Mouse (Mus musculus): ENCODE data around the gene Npas3. TPM values are rescaled to one million over a fixed set of nuclear protein-coding genes. Genes with fewer than 3 reads are reported as not detected.

Npas3 gene
- polyA plus RNA-seq, 1 experiment from 2014 or later = 25.9 TPM

- DNase-seq (ENCODE audit: low spot score) (no peak), ATAC-seq (ENCODE audit: low FRiP score) (no peak)
- Histone ChIP-seq H3K9me3 (ENCODE audit: control insufficient read depth, low read length) (no peaks in the 10 kb centered on the region), H3K27ac (no peak overlapping the region), H3K9ac (no peak overlapping the region), H3K36me3 (replicated peaks; ENCODE audit: control insufficient read depth, insufficient read depth) (no peaks in the 10 kb centered on the region), H3K4me3 (replicated peaks; ENCODE audit: low read length) (no peak overlapping the region), H3K4me1 (replicated peaks; ENCODE audit: control insufficient read depth, insufficient read depth, low read length) (no peaks in the 10 kb centered on the region), H3K4me2 (replicated peaks) (no peak overlapping the region), H3K27me3 (ENCODE audit: control insufficient read depth, insufficient read depth, low read length) (no peaks in the 10 kb centered on the region)
- 46% methylated on average over 8 of the region's 8 CpGs for WGBS
Observed at GRCm38 (mm10) chr12:54093729-54094128, 845.3 kb downstream of the Npas3 start.

- WGBS = 84% methylated on average over 2 of the region's 2 CpGs
- Histone ChIP-seq H3K27ac (no peak overlapping the region), H3K4me3 (replicated peaks; ENCODE audit: low read length) (no peak overlapping the region), H3K4me1 (replicated peaks; ENCODE audit: control insufficient read depth, insufficient read depth, low read length) (no peaks in the 10 kb centered on the region), H3K27me3 (ENCODE audit: control insufficient read depth, insufficient read depth, low read length) (no peaks in the 10 kb centered on the region), H3K9me3 (ENCODE audit: control insufficient read depth, low read length) (no peaks in the 10 kb centered on the region), H3K4me2 (replicated peaks) (no peak overlapping the region), H3K9ac (no peak overlapping the region), H3K36me3 (replicated peaks; ENCODE audit: control insufficient read depth, insufficient read depth) (no peaks in the 10 kb centered on the region)
- no peak for DNase-seq (ENCODE audit: low spot score)
- ATAC-seq (ENCODE audit: low FRiP score) = no peak
Observed at GRCm38 (mm10) chr12:54096492-54096891, 848.0 kb downstream of the Npas3 start.

GRCm38 (mm10) chr12:54098136-54098535 is 849.7 kb downstream of the Npas3 start:
- H3K4me3 ChIP-seq (replicated peaks; ENCODE audit: low read length) = no peak overlapping the region
- no peak for ATAC-seq (ENCODE audit: low FRiP score)
- no peaks in the 10 kb centered on the region for H3K27me3 ChIP-seq (ENCODE audit: control insufficient read depth, insufficient read depth, low read length)
- 63% methylated on average over 6 of the region's 6 CpGs for WGBS
- no peak overlapping the region for H3K9ac ChIP-seq
- H3K9me3 ChIP-seq (ENCODE audit: control insufficient read depth, low read length) = no peaks in the 10 kb centered on the region
- no peaks in the 10 kb centered on the region for H3K4me1 ChIP-seq (replicated peaks; ENCODE audit: control insufficient read depth, insufficient read depth, low read length)
- DNase-seq (ENCODE audit: low spot score) = no peak
- no peak overlapping the region for H3K27ac ChIP-seq
- H3K4me2 ChIP-seq (replicated peaks) = no peak overlapping the region
- no peaks in the 10 kb centered on the region for H3K36me3 ChIP-seq (replicated peaks; ENCODE audit: control insufficient read depth, insufficient read depth)

GRCm38 (mm10) chr12:54098785-54099184 is 850.3 kb downstream of the Npas3 start:
- no peaks in the 10 kb centered on the region for H3K36me3 ChIP-seq (replicated peaks; ENCODE audit: control insufficient read depth, insufficient read depth)
- H3K9ac ChIP-seq = no peak overlapping the region
- DNase-seq (ENCODE audit: low spot score) (peak; percentile 79), ATAC-seq (ENCODE audit: low FRiP score) (no peak)
- no peak overlapping the region for H3K4me3 ChIP-seq (replicated peaks; ENCODE audit: low read length)
- no peaks in the 10 kb centered on the region for H3K27me3 ChIP-seq (ENCODE audit: control insufficient read depth, insufficient read depth, low read length)
- H3K9me3 ChIP-seq (ENCODE audit: control insufficient read depth, low read length) = no peaks in the 10 kb centered on the region
- no peak overlapping the region for H3K27ac ChIP-seq
- WGBS = 12% methylated on average over 6 of the region's 6 CpGs
- H3K4me2 ChIP-seq (replicated peaks) = no peak overlapping the region
- H3K4me1 ChIP-seq (replicated peaks; ENCODE audit: control insufficient read depth, insufficient read depth, low read length) = no peaks in the 10 kb centered on the region

GRCm38 (mm10) chr12:54099458-54099857 is 851.0 kb downstream of the Npas3 start:
- Histone ChIP-seq H3K9me3 (ENCODE audit: control insufficient read depth, low read length) (no peaks in the 10 kb centered on the region), H3K27me3 (ENCODE audit: control insufficient read depth, insufficient read depth, low read length) (no peaks in the 10 kb centered on the region), H3K27ac (no peak overlapping the region), H3K9ac (no peak overlapping the region), H3K4me2 (replicated peaks) (no peak overlapping the region), H3K36me3 (replicated peaks; ENCODE audit: control insufficient read depth, insufficient read depth) (no peaks in the 10 kb centered on the region), H3K4me1 (replicated peaks; ENCODE audit: control insufficient read depth, insufficient read depth, low read length) (no peaks in the 10 kb centered on the region), H3K4me3 (replicated peaks; ENCODE audit: low read length) (no peak overlapping the region)
- ATAC-seq (ENCODE audit: low FRiP score) = no peak
- DNase-seq (ENCODE audit: low spot score) = no peak
- WGBS = 95% methylated on average over 3 of the region's 3 CpGs

GRCm38 (mm10) chr12:54101307-54101870 is 852.9 kb downstream of the Npas3 start:
- H3K27ac ChIP-seq = no peak overlapping the region
- no peak for DNase-seq (ENCODE audit: low spot score)
- 79% methylated on average over 4 of the region's 5 CpGs for WGBS
- H3K27me3 ChIP-seq (ENCODE audit: control insufficient read depth, insufficient read depth, low read length) = no peaks in the 10 kb centered on the region
- H3K4me2 ChIP-seq (replicated peaks) = no peak overlapping the region
- H3K4me3 ChIP-seq (replicated peaks; ENCODE audit: low read length) = no peak overlapping the region
- no peak for ATAC-seq (ENCODE audit: low FRiP score)
- no peak overlapping the region for H3K9ac ChIP-seq
- H3K9me3 ChIP-seq (ENCODE audit: control insufficient read depth, low read length) = no peaks in the 10 kb centered on the region
- no peaks in the 10 kb centered on the region for H3K36me3 ChIP-seq (replicated peaks; ENCODE audit: control insufficient read depth, insufficient read depth)
- no peaks in the 10 kb centered on the region for H3K4me1 ChIP-seq (replicated peaks; ENCODE audit: control insufficient read depth, insufficient read depth, low read length)

GRCm38 (mm10) chr12:54102500-54102899 is 854.0 kb downstream of the Npas3 start:
- WGBS = 62% methylated on average over 6 of the region's 6 CpGs
- no peak overlapping the region for H3K9ac ChIP-seq
- H3K9me3 ChIP-seq (ENCODE audit: control insufficient read depth, low read length) = no peaks in the 10 kb centered on the region
- no peak for ATAC-seq (ENCODE audit: low FRiP score)
- no peak overlapping the region for H3K27ac ChIP-seq
- no peaks in the 10 kb centered on the region for H3K27me3 ChIP-seq (ENCODE audit: control insufficient read depth, insufficient read depth, low read length)
- no peak for DNase-seq (ENCODE audit: low spot score)
- H3K4me3 ChIP-seq (replicated peaks; ENCODE audit: low read length) = no peak overlapping the region
- H3K36me3 ChIP-seq (replicated peaks; ENCODE audit: control insufficient read depth, insufficient read depth) = no peaks in the 10 kb centered on the region
- H3K4me1 ChIP-seq (replicated peaks; ENCODE audit: control insufficient read depth, insufficient read depth, low read length) = no peaks in the 10 kb centered on the region
- H3K4me2 ChIP-seq (replicated peaks) = no peak overlapping the region

- H3K4me1 ChIP-seq (replicated peaks; ENCODE audit: control insufficient read depth, insufficient read depth, low read length) = no peaks in the 10 kb centered on the region
- ATAC-seq (ENCODE audit: low FRiP score) (no peak), DNase-seq (ENCODE audit: low spot score) (peak; percentile 67)
- H3K27ac ChIP-seq = no peak overlapping the region
- no peak overlapping the region for H3K4me2 ChIP-seq (replicated peaks)
- no peak overlapping the region for H3K9ac ChIP-seq
- H3K36me3 ChIP-seq (replicated peaks; ENCODE audit: control insufficient read depth, insufficient read depth) = no peaks in the 10 kb centered on the region
- 66% methylated on average over 5 of the region's 5 CpGs for WGBS
- no peaks in the 10 kb centered on the region for H3K27me3 ChIP-seq (ENCODE audit: control insufficient read depth, insufficient read depth, low read length)
- no peak overlapping the region for H3K4me3 ChIP-seq (replicated peaks; ENCODE audit: low read length)
- H3K9me3 ChIP-seq (ENCODE audit: control insufficient read depth, low read length) = no peaks in the 10 kb centered on the region
Observed at GRCm38 (mm10) chr12:54105531-54105930, 857.1 kb downstream of the Npas3 start.

- H3K9me3 ChIP-seq (ENCODE audit: control insufficient read depth, low read length) = no peaks in the 10 kb centered on the region
- no peak overlapping the region for H3K4me2 ChIP-seq (replicated peaks)
- no peaks in the 10 kb centered on the region for H3K27me3 ChIP-seq (ENCODE audit: control insufficient read depth, insufficient read depth, low read length)
- no peaks in the 10 kb centered on the region for H3K36me3 ChIP-seq (replicated peaks; ENCODE audit: control insufficient read depth, insufficient read depth)
- H3K27ac ChIP-seq = no peak overlapping the region
- WGBS = 88% methylated on average over 3 of the region's 3 CpGs
- H3K9ac ChIP-seq = no peak overlapping the region
- no peak overlapping the region for H3K4me3 ChIP-seq (replicated peaks; ENCODE audit: low read length)
- ATAC-seq (ENCODE audit: low FRiP score) (no peak), DNase-seq (ENCODE audit: low spot score) (no peak)
- H3K4me1 ChIP-seq (replicated peaks; ENCODE audit: control insufficient read depth, insufficient read depth, low read length) = no peaks in the 10 kb centered on the region
Observed at GRCm38 (mm10) chr12:54105946-54106345, 857.5 kb downstream of the Npas3 start.

GRCm38 (mm10) chr12:54110342-54110741 is 861.9 kb downstream of the Npas3 start:
- Histone ChIP-seq H3K27ac (no peak overlapping the region), H3K9ac (no peak overlapping the region), H3K4me3 (replicated peaks; ENCODE audit: low read length) (no peak overlapping the region), H3K36me3 (replicated peaks; ENCODE audit: control insufficient read depth, insufficient read depth) (no peaks in the 10 kb centered on the region), H3K9me3 (ENCODE audit: control insufficient read depth, low read length) (no peaks in the 10 kb centered on the region), H3K27me3 (ENCODE audit: control insufficient read depth, insufficient read depth, low read length) (no peaks in the 10 kb centered on the region), H3K4me1 (replicated peaks; ENCODE audit: control insufficient read depth, insufficient read depth, low read length) (no peaks in the 10 kb centered on the region), H3K4me2 (replicated peaks) (no peak overlapping the region)
- no peak for ATAC-seq (ENCODE audit: low FRiP score)
- no peak for DNase-seq (ENCODE audit: low spot score)
- WGBS = 36% methylated on average over 2 of the region's 2 CpGs

Data from hindbrain, embryonic 14.5 days (tissue).